Mouse (Mus musculus): ENCODE measurements around the gene Psmb7. TPM values are rescaled to one million over a fixed set of nuclear protein-coding genes. Genes with fewer than 3 reads are reported as not detected.

Psmb7 gene
- polyA plus RNA-seq, 1 experiment from 2014 or later, result 213 TPM

- 79% methylated on average over 6 of the region's 6 CpGs for WGBS
- H3K27me3 ChIP-seq (replicated peaks), result no peaks in the 10 kb centered on the region
- no peak overlapping the region for H3K4me2 ChIP-seq
- peaks cover 59% of the 10 kb centered on the region for H3K4me1 ChIP-seq
- no peak overlapping the region for H3K4me3 ChIP-seq
- peaks cover 52% of the 10 kb centered on the region for H3K36me3 ChIP-seq
- no peak overlapping the region for H3K27ac ChIP-seq (replicated peaks)
- no peaks in the 10 kb centered on the region for H3K9me3 ChIP-seq
- H3K9ac ChIP-seq, result no peak overlapping the region
- no peak for ATAC-seq (ENCODE audit: extremely low read depth, insufficient number of reproducible peaks, low FRiP score, low TSS enrichment)
Observed at GRCm38 (mm10) chr2:38614437-38614836, 29.4 kb downstream of the Psmb7 start.

- Histone ChIP-seq H3K4me2 (no peak overlapping the region), H3K4me3 (no peak overlapping the region), H3K27me3 (replicated peaks) (no peaks in the 10 kb centered on the region), H3K27ac (replicated peaks) (no peak overlapping the region), H3K4me1 (peaks cover 67% of the 10 kb centered on the region), H3K9me3 (no peaks in the 10 kb centered on the region), H3K9ac (no peak overlapping the region), H3K36me3 (peaks cover 46% of the 10 kb centered on the region)
- WGBS, result 71% methylated on average over 3 of the region's 3 CpGs
- no peak for ATAC-seq (ENCODE audit: extremely low read depth, insufficient number of reproducible peaks, low FRiP score, low TSS enrichment)
Observed at GRCm38 (mm10) chr2:38613576-38613975, 30.3 kb downstream of the Psmb7 start.

- Histone ChIP-seq H3K9me3 (no peaks in the 10 kb centered on the region), H3K4me2 (no peak overlapping the region), H3K9ac (no peak overlapping the region), H3K36me3 (peaks cover 40% of the 10 kb centered on the region), H3K27ac (replicated peaks) (no peak overlapping the region), H3K27me3 (replicated peaks) (no peaks in the 10 kb centered on the region), H3K4me3 (no peak overlapping the region), H3K4me1 (peaks cover 67% of the 10 kb centered on the region)
- no peak for ATAC-seq (ENCODE audit: extremely low read depth, insufficient number of reproducible peaks, low FRiP score, low TSS enrichment)
- 94% methylated on average over 6 of the region's 6 CpGs for WGBS
Observed at GRCm38 (mm10) chr2:38612596-38612995, 31.3 kb downstream of the Psmb7 start.

- no peak for ATAC-seq (ENCODE audit: extremely low read depth, insufficient number of reproducible peaks, low FRiP score, low TSS enrichment)
- 86% methylated on average over 2 of the region's 2 CpGs for WGBS
- no peaks in the 10 kb centered on the region for H3K27me3 ChIP-seq (replicated peaks)
- H3K36me3 ChIP-seq, result peaks cover 47% of the 10 kb centered on the region
- H3K27ac ChIP-seq (replicated peaks), result no peak overlapping the region
- H3K4me3 ChIP-seq, result no peak overlapping the region
- no peak overlapping the region for H3K4me2 ChIP-seq
- no peak overlapping the region for H3K9ac ChIP-seq
- H3K4me1 ChIP-seq, result peaks cover 43% of the 10 kb centered on the region
- no peaks in the 10 kb centered on the region for H3K9me3 ChIP-seq
Observed at GRCm38 (mm10) chr2:38610161-38610560, 33.7 kb downstream of the Psmb7 start.

- no peak overlapping the region for H3K9ac ChIP-seq
- no peak for ATAC-seq (ENCODE audit: extremely low read depth, insufficient number of reproducible peaks, low FRiP score, low TSS enrichment)
Observed at GRCm38 (mm10) chr2:38609310-38609709, 34.6 kb downstream of the Psmb7 start.

GRCm38 (mm10) chr2:38608831-38609309 is 35.0 kb downstream of the Psmb7 start:
- Histone ChIP-seq H3K36me3 (peaks cover 47% of the 10 kb centered on the region), H3K4me3 (no peak overlapping the region), H3K4me1 (peaks cover 31% of the 10 kb centered on the region), H3K9ac (no peak overlapping the region), H3K4me2 (no peak overlapping the region), H3K9me3 (no peaks in the 10 kb centered on the region), H3K27ac (replicated peaks) (no peak overlapping the region), H3K27me3 (replicated peaks) (no peaks in the 10 kb centered on the region)
- no peak for ATAC-seq (ENCODE audit: extremely low read depth, insufficient number of reproducible peaks, low FRiP score, low TSS enrichment)
- 69% methylated on average over 5 of the region's 5 CpGs for WGBS

More at GRCm38 (mm10) chr2:38609310-38609709, 34.6 kb downstream of the Psmb7 start:
- H3K27me3 ChIP-seq (replicated peaks), result no peaks in the 10 kb centered on the region
- peaks cover 47% of the 10 kb centered on the region for H3K36me3 ChIP-seq
- H3K4me1 ChIP-seq, result peaks cover 35% of the 10 kb centered on the region
- H3K4me3 ChIP-seq, result no peak overlapping the region
- H3K9me3 ChIP-seq, result no peaks in the 10 kb centered on the region
- WGBS, result 92% methylated on average over 11 of the region's 11 CpGs
- no peak overlapping the region for H3K4me2 ChIP-seq
- H3K27ac ChIP-seq (replicated peaks), result no peak overlapping the region

GRCm38 (mm10) chr2:38607716-38608115 is 36.2 kb downstream of the Psmb7 start:
- H3K9ac ChIP-seq, result no peak overlapping the region
- peaks cover 21% of the 10 kb centered on the region for H3K4me1 ChIP-seq
- H3K27ac ChIP-seq (replicated peaks), result no peak overlapping the region
- no peak overlapping the region for H3K4me2 ChIP-seq
- no peak overlapping the region for H3K4me3 ChIP-seq
- H3K36me3 ChIP-seq, result peaks cover 36% of the 10 kb centered on the region
- H3K9me3 ChIP-seq, result no peaks in the 10 kb centered on the region
- H3K27me3 ChIP-seq (replicated peaks), result no peaks in the 10 kb centered on the region
- no peak for ATAC-seq (ENCODE audit: extremely low read depth, insufficient number of reproducible peaks, low FRiP score, low TSS enrichment)
- 75% methylated on average over 1 of the region's 1 CpGs for WGBS

- Histone ChIP-seq H3K27ac (replicated peaks) (no peak overlapping the region), H3K36me3 (peaks cover 11% of the 10 kb centered on the region; the same call in 1 of the 2 replicates), H3K4me3 (no peak overlapping the region), H3K27me3 (replicated peaks) (no peaks in the 10 kb centered on the region), H3K9me3 (no peaks in the 10 kb centered on the region), H3K4me2 (no peak overlapping the region), H3K9ac (no peak overlapping the region), H3K4me1 (peaks cover 15% of the 10 kb centered on the region)
- no peak for ATAC-seq (ENCODE audit: extremely low read depth, insufficient number of reproducible peaks, low FRiP score, low TSS enrichment)
Observed at GRCm38 (mm10) chr2:38600842-38601241, 43.0 kb downstream of the Psmb7 start.

GRCm38 (mm10) chr2:38598395-38598794 is 45.5 kb downstream of the Psmb7 start:
- Histone ChIP-seq H3K9me3 (no peaks in the 10 kb centered on the region), H3K4me3 (no peak overlapping the region), H3K27me3 (replicated peaks) (no peaks in the 10 kb centered on the region), H3K4me2 (no peak overlapping the region), H3K4me1 (peaks cover 15% of the 10 kb centered on the region), H3K9ac (no peak overlapping the region), H3K27ac (replicated peaks) (no peak overlapping the region), H3K36me3 (peaks cover 19% of the 10 kb centered on the region; the same call in 1 of the 2 replicates)
- no peak for ATAC-seq (ENCODE audit: extremely low read depth, insufficient number of reproducible peaks, low FRiP score, low TSS enrichment)
- WGBS, result 87% methylated on average over 2 of the region's 2 CpGs

- 62% methylated on average over 1 of the region's 1 CpGs for WGBS
- Histone ChIP-seq H3K9me3 (no peaks in the 10 kb centered on the region), H3K27me3 (replicated peaks) (no peaks in the 10 kb centered on the region), H3K27ac (replicated peaks) (no peak overlapping the region), H3K4me2 (no peak overlapping the region), H3K9ac (no peak overlapping the region), H3K4me1 (peaks cover 15% of the 10 kb centered on the region), H3K36me3 (peaks cover 19% of the 10 kb centered on the region; the same call in 1 of the 2 replicates), H3K4me3 (no peak overlapping the region)
- ATAC-seq (ENCODE audit: extremely low read depth, insufficient number of reproducible peaks, low FRiP score, low TSS enrichment), result no peak
Observed at GRCm38 (mm10) chr2:38597896-38598295, 46.0 kb downstream of the Psmb7 start.

GRCm38 (mm10) chr2:38594874-38595273 is 49.0 kb downstream of the Psmb7 start:
- no peak overlapping the region for H3K4me3 ChIP-seq
- ATAC-seq (ENCODE audit: extremely low read depth, insufficient number of reproducible peaks, low FRiP score, low TSS enrichment), result no peak
- H3K9ac ChIP-seq, result no peak overlapping the region
- no peak overlapping the region for H3K4me2 ChIP-seq
- WGBS, result 80% methylated on average over 7 of the region's 7 CpGs
- no peaks in the 10 kb centered on the region for H3K27me3 ChIP-seq (replicated peaks)
- H3K27ac ChIP-seq (replicated peaks), result no peak overlapping the region
- peaks cover 26% of the 10 kb centered on the region for H3K36me3 ChIP-seq
- no peaks in the 10 kb centered on the region for H3K9me3 ChIP-seq
- H3K4me1 ChIP-seq, result peaks cover 29% of the 10 kb centered on the region

GRCm38 (mm10) chr2:38591751-38592459 is 52.0 kb downstream of the Psmb7 start:
- no peaks in the 10 kb centered on the region for H3K27me3 ChIP-seq (replicated peaks)
- H3K27ac ChIP-seq (replicated peaks), result no peak overlapping the region
- peaks cover 54% of the 10 kb centered on the region for H3K36me3 ChIP-seq
- ATAC-seq (ENCODE audit: extremely low read depth, insufficient number of reproducible peaks, low FRiP score, low TSS enrichment), result no peak; the same call in 1 of the 2 replicates
- H3K4me2 ChIP-seq, result no peak overlapping the region
- H3K9ac ChIP-seq, result no peak overlapping the region
- peaks cover 22% of the 10 kb centered on the region for H3K4me1 ChIP-seq
- H3K9me3 ChIP-seq, result no peaks in the 10 kb centered on the region
- no peak overlapping the region for H3K4me3 ChIP-seq
- WGBS, result 62% methylated on average over 6 of the region's 6 CpGs
